Mouse (Mus musculus) embryonic fibroblast, embryonic 13.5 days (primary cell): ENCODE measurements at regions not wholly inside any gene's neighbourhood (a gene's known extent, or its start where the extent isn't known, plus 50 kb on each side); places are given as distances from the start of the nearest gene placed in this dataset.

ENCODE experiments used
- H3K27ac ChIP-seq: 2 replicates; pipeline ENCODE4 v1.5.1; 2012; ENCODE audit warnings: low read length, control low read depth, inconsistent platforms; ENCODE audit not compliant: insufficient read depth
- H3K4me1 ChIP-seq: 2 replicates; pipeline ENCODE4 v1.6.1; 2011; ENCODE audit warnings: low read length; ENCODE audit not compliant: control insufficient read depth, insufficient read depth
- H3K4me3 ChIP-seq: 2 replicates; pipeline ENCODE4 v1.5.1; 2011; ENCODE audit warnings: mild to moderate bottlenecking, control low read depth, low read length; ENCODE audit not compliant: insufficient read depth
- CTCF ChIP-seq: IDR thresholded peaks from 2 replicates; pipeline ENCODE4 v1.5.1; 2011; ENCODE audit warnings: mild to moderate bottlenecking, control low read depth, low read length, moderate library complexity, borderline replicate concordance; ENCODE audit not compliant: insufficient read depth
- POLR2A ChIP-seq: IDR thresholded peaks from 2 replicates; pipeline ENCODE4 v1.6.1; 2011; ENCODE audit warnings: low read depth, mild to moderate bottlenecking, control low read depth, low read length, moderate library complexity

DNA sequence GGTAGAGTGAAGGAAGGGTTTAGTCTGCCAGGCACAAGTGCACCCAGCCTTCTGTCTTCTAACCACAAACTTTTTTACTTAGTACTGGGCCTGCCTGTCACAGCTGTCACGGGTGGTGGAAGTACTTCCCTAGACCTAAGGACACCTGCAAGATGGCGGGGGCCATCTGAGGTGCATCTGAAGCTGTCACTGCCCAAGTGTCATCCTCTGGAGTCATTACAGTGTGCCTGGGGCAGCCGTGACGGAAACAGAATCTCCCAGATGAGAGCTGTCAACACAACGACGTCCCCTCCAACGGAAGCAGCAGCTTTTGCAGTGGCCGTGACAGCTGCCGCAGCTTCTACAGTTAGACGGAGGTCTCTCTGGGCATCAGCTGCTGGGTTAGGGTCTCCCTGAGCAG is 53.1 kb upstream of the Jdp2 start:
- TF ChIP-seq CTCF: no peak
- TF ChIP-seq POLR2A: no peak
- Histone ChIP-seq H3K27ac (no peak overlapping the region), H3K4me1 (peaks cover 4% of the 10 kb centered on the region), H3K4me3 (no peak overlapping the region)

- TF ChIP-seq POLR2A (no peak), CTCF (no peak)
- no peaks in the 10 kb centered on the region for H3K4me1 ChIP-seq
- no peak overlapping the region for H3K4me3 ChIP-seq
- no peak overlapping the region for H3K27ac ChIP-seq
These were observed 50.8 kb upstream of the Jdp2 start for GRCm38 (mm10) chr12:85548076-85548475.
